Mouse (Mus musculus): ENCODE measurements around the gene Prkcg.

- no peak for TF ChIP-seq CTCF (IDR thresholded peaks at IDR 0.05; ENCODE audit: control insufficient read depth, insufficient read depth, insufficient replicate concordance, low read depth, low read length)
- TF ChIP-seq POLR2A (IDR thresholded peaks at IDR 0.05; ENCODE audit: control insufficient read depth, low read depth, low read length), result no peak
Measured at GRCm38 (mm10) chr7:3327961-3328360, 39.0 kb downstream of the Prkcg start.

All from testis, adult 2 months (tissue).